Mouse (Mus musculus): ENCODE measurements around the gene Tbc1d1. TPM values are rescaled to one million over a fixed set of nuclear protein-coding genes. Genes with fewer than 3 reads are reported as not detected.

The Tbc1d1 gene
- total RNA-seq (2014; rRNA removed): 20.5 and 22.2 TPM in 2 replicates
- 5.7 and 5.9 TPM in 2 replicates for polyA plus RNA-seq (2015; fragmentation: Nextera tagmentation; extraction: Ambion mirVana)

GRCm38 (mm10) chr5:64155861-64156550 lies at the start of gene Tbc1d1:
Gene Tbc1d1 (plus strand): TSS chr5:64156305.
- no peak within 1 kb of the TSS for H3K27ac ChIP-seq (ENCODE audit: low read depth, low read length)
- 49% methylated on average over 11 of the region's 11 CpGs for WGBS
- no peaks in the 10 kb centered on the region for H3K4me1 ChIP-seq (ENCODE audit: insufficient read depth)
- no peak within 1 kb of the TSS for H3K9ac ChIP-seq
- H3K27me3 ChIP-seq (ENCODE audit: insufficient read depth, low read length): no peaks in the 10 kb centered on the region
- DNase-seq (peak; percentile 7), ATAC-seq (no peak)
- H3K4me3 ChIP-seq (ENCODE audit: low read depth, low read length): no peak within 1 kb of the TSS
- H3K36me3 ChIP-seq (ENCODE audit: insufficient read depth): no peaks in the 10 kb centered on the region
- no peaks in the 10 kb centered on the region for H3K9me3 ChIP-seq (ENCODE audit: low read length)
- no peak within 1 kb of the TSS for H3K4me2 ChIP-seq (ENCODE audit: low read depth)
- TF ChIP-seq CTCF (IDR thresholded peaks at IDR 0.05; ENCODE audit: low read depth): no peak

DNA sequence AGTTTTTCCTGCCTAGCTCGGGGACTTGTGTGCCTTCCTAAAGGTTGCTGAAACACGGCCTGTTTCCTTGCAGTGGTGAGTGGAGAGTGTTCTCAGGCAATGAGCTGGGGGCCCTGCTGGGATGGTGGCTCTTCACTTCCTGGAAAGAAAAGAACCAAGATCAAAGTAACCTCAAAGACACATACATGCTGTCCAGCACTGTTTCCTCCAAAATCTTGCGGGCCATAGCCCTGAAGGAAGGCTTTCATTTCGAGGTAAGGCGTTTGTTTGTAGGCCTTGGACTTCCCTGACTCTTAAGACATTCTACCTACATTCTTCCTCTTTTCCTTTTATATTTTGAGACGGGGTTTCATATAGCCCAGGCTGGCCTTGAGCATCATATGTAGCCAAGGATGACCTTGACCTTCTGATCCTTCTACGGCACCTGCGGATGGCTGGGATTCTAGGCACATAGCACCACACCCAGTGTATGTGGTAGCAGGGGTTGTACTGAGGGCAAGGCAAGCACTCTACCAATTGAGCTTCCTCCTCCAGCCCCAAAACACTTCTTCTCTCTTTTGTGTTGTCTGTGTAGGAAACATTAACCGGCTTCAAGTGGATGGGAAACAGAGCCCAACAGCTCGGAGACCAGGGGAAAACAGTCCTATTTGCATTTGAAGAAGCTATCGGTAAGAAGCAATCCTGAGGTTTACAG lies 48.4 kb upstream of the Tbc1d1 start:
- TF ChIP-seq CTCF (IDR thresholded peaks at IDR 0.05; ENCODE audit: low read depth): no peak
- H3K4me1 ChIP-seq (ENCODE audit: insufficient read depth): no peaks in the 10 kb centered on the region
- no peak overlapping the region for H3K4me3 ChIP-seq (ENCODE audit: low read depth, low read length)
- H3K27ac ChIP-seq (ENCODE audit: low read depth, low read length): no peak overlapping the region
- 86% methylated on average over 11 of the region's 11 CpGs for WGBS
- no peak for DNase-seq
- H3K27me3 ChIP-seq (ENCODE audit: insufficient read depth, low read length): no peaks in the 10 kb centered on the region
- no peaks in the 10 kb centered on the region for H3K9me3 ChIP-seq (ENCODE audit: low read length)
- no peak for ATAC-seq
- H3K4me2 ChIP-seq (ENCODE audit: low read depth): no peak overlapping the region
- no peak overlapping the region for H3K9ac ChIP-seq
- H3K36me3 ChIP-seq (ENCODE audit: insufficient read depth): peaks cover 61% of the 10 kb centered on the region

- Histone ChIP-seq H3K4me1 (ENCODE audit: insufficient read depth) (no peaks in the 10 kb centered on the region), H3K36me3 (ENCODE audit: insufficient read depth) (peaks cover 66% of the 10 kb centered on the region), H3K9me3 (ENCODE audit: low read length) (no peaks in the 10 kb centered on the region), H3K27ac (ENCODE audit: low read depth, low read length) (no peak overlapping the region), H3K27me3 (ENCODE audit: insufficient read depth, low read length) (no peaks in the 10 kb centered on the region), H3K9ac (no peak overlapping the region), H3K4me3 (ENCODE audit: low read depth, low read length) (no peak overlapping the region), H3K4me2 (ENCODE audit: low read depth) (no peak overlapping the region)
- DNase-seq: peak; percentile 31
- peak; percentile 58 for TF ChIP-seq CTCF (IDR thresholded peaks at IDR 0.05; ENCODE audit: low read depth)
- WGBS: 58% methylated on average over 3 of the region's 3 CpGs
- ATAC-seq: no peak
Observed at GRCm38 (mm10) chr5:64109217-64109616, 46.9 kb upstream of the Tbc1d1 start.

DNA sequence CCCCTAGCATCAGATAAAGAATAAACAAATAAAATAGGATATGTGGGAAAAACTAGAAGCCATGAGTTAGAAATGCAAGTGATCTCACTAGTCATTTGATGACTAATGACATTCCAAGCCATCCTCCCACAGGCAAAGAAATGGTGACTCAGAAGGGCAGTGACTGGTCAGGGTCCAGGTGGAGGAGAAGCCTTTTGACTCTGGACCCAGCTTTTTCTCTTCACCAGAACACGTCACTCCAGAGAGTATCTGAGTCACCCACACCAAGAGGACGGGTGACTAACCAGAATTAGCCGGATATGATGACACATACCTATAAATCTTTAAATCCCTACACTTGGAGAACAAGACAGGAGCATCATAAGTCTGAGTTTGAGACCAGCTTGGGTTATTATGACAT lies 43.7 kb upstream of the Tbc1d1 start:
- Histone ChIP-seq H3K27ac (ENCODE audit: low read depth, low read length) (no peak overlapping the region), H3K9ac (no peak overlapping the region), H3K9me3 (ENCODE audit: low read length) (no peaks in the 10 kb centered on the region), H3K36me3 (ENCODE audit: insufficient read depth) (peaks cover 66% of the 10 kb centered on the region), H3K4me2 (ENCODE audit: low read depth) (no peak overlapping the region), H3K4me1 (ENCODE audit: insufficient read depth) (no peaks in the 10 kb centered on the region), H3K27me3 (ENCODE audit: insufficient read depth, low read length) (no peaks in the 10 kb centered on the region), H3K4me3 (ENCODE audit: low read depth, low read length) (no peak overlapping the region)
- DNase-seq (no peak), ATAC-seq (no peak)
- TF ChIP-seq CTCF (IDR thresholded peaks at IDR 0.05; ENCODE audit: low read depth): no peak
- WGBS: 95% methylated on average over 3 of the region's 3 CpGs

GRCm38 (mm10) chr5:64114210-64114609 lies 41.9 kb upstream of the Tbc1d1 start:
- 96% methylated on average over 6 of the region's 6 CpGs for WGBS
- no peak overlapping the region for H3K4me2 ChIP-seq (ENCODE audit: low read depth)
- no peak for TF ChIP-seq CTCF (IDR thresholded peaks at IDR 0.05; ENCODE audit: low read depth)
- H3K9ac ChIP-seq: no peak overlapping the region
- H3K27ac ChIP-seq (ENCODE audit: low read depth, low read length): no peak overlapping the region
- H3K36me3 ChIP-seq (ENCODE audit: insufficient read depth): peaks cover 62% of the 10 kb centered on the region
- no peaks in the 10 kb centered on the region for H3K4me1 ChIP-seq (ENCODE audit: insufficient read depth)
- DNase-seq (no peak), ATAC-seq (no peak)
- H3K9me3 ChIP-seq (ENCODE audit: low read length): no peaks in the 10 kb centered on the region
- no peak overlapping the region for H3K4me3 ChIP-seq (ENCODE audit: low read depth, low read length)
- H3K27me3 ChIP-seq (ENCODE audit: insufficient read depth, low read length): no peaks in the 10 kb centered on the region

DNA sequence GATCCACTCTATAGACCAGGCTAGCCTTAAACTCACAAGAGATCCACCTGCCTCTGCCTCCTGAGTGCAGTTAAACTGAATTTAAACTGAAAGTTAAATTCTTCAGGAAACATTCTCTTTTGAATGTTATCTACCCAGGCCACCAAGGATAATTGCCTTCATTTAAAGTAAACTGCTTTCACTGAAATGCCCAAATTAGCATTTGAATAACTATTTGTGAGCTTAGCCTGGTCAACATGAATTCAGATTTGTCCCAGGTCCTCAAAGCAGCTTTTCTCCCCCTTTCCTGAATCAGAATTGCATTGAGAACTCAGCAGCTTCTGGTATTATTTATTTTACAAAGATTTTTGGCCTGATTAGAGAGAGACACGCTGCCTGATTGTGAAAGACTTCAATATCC lies 38.9 kb upstream of the Tbc1d1 start:
- Histone ChIP-seq H3K4me1 (ENCODE audit: insufficient read depth) (no peaks in the 10 kb centered on the region), H3K4me3 (ENCODE audit: low read depth, low read length) (no peak overlapping the region), H3K27me3 (ENCODE audit: insufficient read depth, low read length) (no peaks in the 10 kb centered on the region), H3K9me3 (ENCODE audit: low read length) (no peaks in the 10 kb centered on the region), H3K9ac (no peak overlapping the region), H3K36me3 (ENCODE audit: insufficient read depth) (peaks cover 46% of the 10 kb centered on the region), H3K4me2 (ENCODE audit: low read depth) (no peak overlapping the region), H3K27ac (ENCODE audit: low read depth, low read length) (no peak overlapping the region)
- WGBS: 17% methylated on average over 1 of the region's 1 CpGs
- no peak for DNase-seq
- TF ChIP-seq CTCF (IDR thresholded peaks at IDR 0.05; ENCODE audit: low read depth): no peak
- ATAC-seq: no peak

- no peak overlapping the region for H3K4me3 ChIP-seq (ENCODE audit: low read depth, low read length)
- no peak for TF ChIP-seq CTCF (IDR thresholded peaks at IDR 0.05; ENCODE audit: low read depth)
- ATAC-seq (no peak), DNase-seq (no peak)
- H3K27ac ChIP-seq (ENCODE audit: low read depth, low read length): no peak overlapping the region
- no peak overlapping the region for H3K9ac ChIP-seq
- no peak overlapping the region for H3K4me2 ChIP-seq (ENCODE audit: low read depth)
- H3K4me1 ChIP-seq (ENCODE audit: insufficient read depth): no peaks in the 10 kb centered on the region
- H3K9me3 ChIP-seq (ENCODE audit: low read length): no peaks in the 10 kb centered on the region
- no peaks in the 10 kb centered on the region for H3K27me3 ChIP-seq (ENCODE audit: insufficient read depth, low read length)
- H3K36me3 ChIP-seq (ENCODE audit: insufficient read depth): peaks cover 10% of the 10 kb centered on the region; the same call in 1 of the 2 replicates
- 60% methylated on average over 5 of the region's 5 CpGs for WGBS
Observed at GRCm38 (mm10) chr5:64125783-64126182, 30.3 kb upstream of the Tbc1d1 start.

Measured in forebrain, postnatal 0 days (tissue).